Mouse (Mus musculus) gonadal fat pad, adult 2 months (tissue): ENCODE data around the gene Sec22b. TPM values are rescaled to one million over a fixed set of nuclear protein-coding genes. Genes with fewer than 3 reads are reported as not detected.

Source experiments
- DNase-seq: peaks from one replicate; pipeline ENCODE4 v3.0.0-alpha.2; 2012; ENCODE audit warnings: low read depth
- polyA plus RNA-seq: library from polyadenylated mRNA; depleted of rRNA; stranded (reverse); fragments of >200 nt; gene quantifications from 2 replicates; pipeline ENCODE4 v1.2.3, GENCODE M21; 2012; rRNA removed

Gene Sec22b
- 45.5 and 47.6 TPM in 2 replicates for polyA plus RNA-seq

GRCm38 (mm10) chr3:97900516-97901490 lies at the start of gene Sec22b:
TSS of gene Sec22b (plus strand) at chr3:97901190.
- no peak for DNase-seq

DNA sequence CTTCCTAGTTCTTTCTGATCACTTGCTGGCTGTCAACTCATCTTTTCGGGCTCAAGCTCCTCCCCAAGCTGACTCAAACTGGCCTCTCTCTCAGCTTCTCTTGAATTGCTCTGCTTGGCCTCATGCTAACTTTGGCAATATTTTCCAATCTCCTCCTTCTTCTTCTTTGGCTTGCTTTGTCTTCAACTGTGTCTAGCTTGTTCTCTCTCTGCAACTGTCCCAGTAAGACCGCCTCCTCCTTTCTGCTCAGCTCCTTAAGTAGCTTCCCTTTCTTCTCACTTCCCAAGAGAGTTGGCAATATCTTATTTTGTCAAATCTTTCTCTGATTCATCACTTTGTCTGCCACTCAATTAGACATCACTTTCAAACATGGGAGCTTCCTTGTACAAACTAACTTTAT lies 49.2 kb upstream of the Sec22b start:
- DNase-seq, result no peak

- no peak for DNase-seq
These were observed 46.2 kb upstream of the Sec22b start for GRCm38 (mm10) chr3:97854575-97855384.

GRCm38 (mm10) chr3:97859400-97859799 lies 41.6 kb upstream of the Sec22b start:
- DNase-seq, result no peak

- DNase-seq, result no peak
These were observed 40.1 kb upstream of the Sec22b start for GRCm38 (mm10) chr3:97860820-97861451.

- DNase-seq, result no peak
These were observed 34.3 kb upstream of the Sec22b start for GRCm38 (mm10) chr3:97866696-97867095.

GRCm38 (mm10) chr3:97867221-97868023 lies 33.6 kb upstream of the Sec22b start:
- no peak for DNase-seq

- no peak for DNase-seq
These were observed 32.8 kb upstream of the Sec22b start for GRCm38 (mm10) chr3:97868024-97868689.

GRCm38 (mm10) chr3:97868733-97869132 lies 32.3 kb upstream of the Sec22b start:
- no peak for DNase-seq

DNA sequence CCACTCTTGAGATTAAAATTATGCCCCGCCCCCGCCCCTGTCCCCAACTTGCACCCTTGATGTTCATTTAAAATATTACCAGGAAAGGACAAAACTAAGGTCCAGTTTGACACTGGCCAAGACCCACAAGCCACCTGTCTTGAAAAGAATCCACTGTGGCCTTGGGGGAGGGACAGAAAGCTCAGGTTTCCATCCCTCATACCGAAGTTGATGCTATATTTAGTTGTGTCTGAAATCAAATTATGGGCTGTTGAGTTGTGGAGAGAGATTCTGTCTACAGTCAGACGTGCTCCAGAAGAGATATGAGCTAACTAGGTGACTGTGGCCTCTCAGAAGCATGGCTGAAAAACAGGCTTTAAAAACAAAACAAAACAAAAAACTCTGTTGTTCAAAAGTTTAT lies 31.3 kb upstream of the Sec22b start:
- DNase-seq, result no peak

DNA sequence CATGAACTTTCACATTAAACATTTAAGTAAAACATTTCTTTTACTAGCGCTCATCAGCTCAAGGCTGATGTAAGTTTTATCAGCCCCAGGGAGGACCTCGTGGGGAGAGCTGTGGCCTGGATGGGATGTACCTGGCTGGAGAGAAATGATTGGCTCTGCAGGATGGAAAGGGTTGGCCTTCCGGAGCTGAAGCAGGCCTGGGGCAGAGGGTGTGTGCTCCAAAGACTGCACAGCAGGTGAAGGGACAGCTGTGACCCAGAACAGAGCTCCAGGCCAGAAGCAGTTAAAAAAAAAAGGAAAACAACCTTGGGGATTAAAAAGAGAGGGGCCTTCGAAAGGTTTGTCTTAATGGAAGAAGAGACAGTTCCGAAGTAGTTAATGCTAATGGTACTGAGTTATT lies 26.2 kb upstream of the Sec22b start:
- no peak for DNase-seq

DNA sequence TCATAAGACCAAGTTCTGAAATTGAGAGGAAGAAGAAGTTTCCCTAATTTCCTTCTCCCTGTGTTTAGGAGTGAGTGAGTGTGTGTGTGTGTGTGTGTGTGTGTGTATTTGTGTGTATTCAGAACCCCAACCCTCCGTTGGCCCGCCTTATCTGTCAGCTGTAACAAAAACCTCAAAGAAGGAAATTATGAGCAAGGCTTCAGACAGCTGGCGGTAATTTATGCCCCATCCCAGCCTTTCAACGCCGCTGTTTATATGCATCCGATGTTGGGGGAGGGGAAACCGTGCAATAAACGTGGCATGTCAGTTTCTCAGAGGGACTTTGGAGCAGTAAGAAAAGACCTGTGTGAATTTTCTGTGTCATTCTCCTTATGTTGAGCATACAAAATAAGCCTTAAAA lies 24.7 kb upstream of the Sec22b start:
- DNase-seq, result no peak

GRCm38 (mm10) chr3:97879222-97879621 lies 21.8 kb upstream of the Sec22b start:
- no peak for DNase-seq

- DNase-seq, result no peak
These were observed 19.4 kb upstream of the Sec22b start for GRCm38 (mm10) chr3:97881576-97881975.

GRCm38 (mm10) chr3:97887785-97888167 lies 13.2 kb upstream of the Sec22b start:
- no peak for DNase-seq

GRCm38 (mm10) chr3:97888168-97888901 lies 12.7 kb upstream of the Sec22b start, which contains the start of gene Pde4dip:
TSS of gene Pde4dip (minus strand) at chr3:97888707.
- no peak for DNase-seq

GRCm38 (mm10) chr3:97890205-97890604 lies 10.8 kb upstream of the Sec22b start:
- no peak for DNase-seq

DNA sequence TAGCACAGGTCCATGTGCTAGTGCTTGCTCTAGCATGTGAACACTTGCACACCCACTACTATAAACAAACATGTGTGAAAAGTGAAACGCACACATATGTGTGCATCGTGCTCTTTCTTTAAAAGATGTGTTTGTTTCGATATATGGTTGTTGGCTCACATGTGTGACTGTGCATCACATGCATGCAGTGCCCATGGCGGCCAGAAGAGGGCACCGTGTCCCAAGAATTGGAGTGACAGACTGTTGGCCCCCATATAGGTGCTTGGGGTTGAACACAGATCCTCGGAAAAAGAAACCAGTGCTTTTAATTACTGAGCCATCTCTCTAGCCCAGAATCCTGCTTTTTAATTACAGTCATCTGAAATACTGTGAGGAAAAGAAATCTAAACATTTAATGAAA lies 6.3 kb upstream of the Sec22b start:
- no peak for DNase-seq

- no peak for DNase-seq
These were observed 2.6 kb upstream of the Sec22b start for GRCm38 (mm10) chr3:97898381-97898780.

DNA sequence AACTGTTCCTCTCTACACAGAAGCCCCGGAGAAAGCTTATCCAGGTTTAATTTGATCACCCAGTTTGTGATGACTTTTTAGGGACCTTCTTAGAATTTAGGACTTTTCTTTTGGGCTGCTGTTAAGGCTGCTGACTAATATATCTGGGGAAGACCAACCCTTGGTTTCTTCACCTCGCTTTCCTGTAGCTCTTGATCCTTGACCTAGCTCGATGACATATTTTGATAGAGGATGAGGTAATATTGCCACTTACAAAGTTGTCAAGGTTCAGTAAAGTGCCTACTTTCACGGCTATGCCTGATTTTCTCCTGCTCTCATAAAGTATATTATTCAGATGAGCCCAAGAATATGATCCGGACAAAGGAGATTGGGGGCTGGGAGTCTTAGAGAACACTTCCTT lies 596 bp downstream of the Sec22b start:
- DNase-seq, result no peak
